Mouse (Mus musculus) adrenal gland, adult 2 months (tissue): ENCODE measurements around the gene Syk. TPM values are rescaled to one million over a fixed set of nuclear protein-coding genes. Genes with fewer than 3 reads are reported as not detected.
A peak's percentile ranks its signal among the peaks of the same experiment; 100 is the strongest.

Experiments used
- DNase-seq: peaks from one replicate; pipeline ENCODE4 v3.0.0; 2021
- polyA plus RNA-seq: library from polyadenylated mRNA; depleted of rRNA; stranded (reverse); fragments of >200 nt; gene quantifications from 2 replicates; pipeline ENCODE4 v1.2.3, GENCODE M21; 2012
- total RNA-seq, 2 experiments: library from RNA; stranded (reverse); gene quantifications; 2 replicates each; pipeline ENCODE4 v1.2.3; 2021

Syk gene
- total and polyA plus RNA-seq, 3 experiments = 1.6 to 5.8 (median 5.1) TPM

- no peak for DNase-seq
These were observed 17.2 kb downstream of the Syk start for GRCm38 (mm10) chr13:52600015-52600643.

- DNase-seq = peak; percentile 40
These were observed 19.8 kb downstream of the Syk start for GRCm38 (mm10) chr13:52602752-52603151.

GRCm38 (mm10) chr13:52603704-52604349 is 20.9 kb downstream of the Syk start:
- DNase-seq = no peak

GRCm38 (mm10) chr13:52605006-52605405 is 22.0 kb downstream of the Syk start:
- no peak for DNase-seq

GRCm38 (mm10) chr13:52605911-52606310 is 22.9 kb downstream of the Syk start:
- no peak for DNase-seq

- DNase-seq = peak; percentile 25
These were observed 23.8 kb downstream of the Syk start for GRCm38 (mm10) chr13:52606656-52607275.

- DNase-seq = no peak
These were observed 25.0 kb downstream of the Syk start for GRCm38 (mm10) chr13:52607964-52608363.

GRCm38 (mm10) chr13:52610463-52610862 is 27.5 kb downstream of the Syk start:
- no peak for DNase-seq

- no peak for DNase-seq
These were observed 30.3 kb downstream of the Syk start for GRCm38 (mm10) chr13:52613266-52613665.

- no peak for DNase-seq
These were observed 32.1 kb downstream of the Syk start for GRCm38 (mm10) chr13:52615085-52615484.

- no peak for DNase-seq
These were observed 34.2 kb downstream of the Syk start for GRCm38 (mm10) chr13:52617096-52617714.

- no peak for DNase-seq
These were observed 35.6 kb downstream of the Syk start for GRCm38 (mm10) chr13:52618592-52618991.

- no peak for DNase-seq
These were observed 36.5 kb downstream of the Syk start for GRCm38 (mm10) chr13:52619482-52619881.

- DNase-seq = peak; percentile 60
These were observed 41.1 kb downstream of the Syk start for GRCm38 (mm10) chr13:52624038-52624437.

- peak; percentile 32 for DNase-seq
These were observed 45.6 kb downstream of the Syk start for GRCm38 (mm10) chr13:52628602-52629001.

GRCm38 (mm10) chr13:52631624-52632023 is 48.7 kb downstream of the Syk start:
- no peak for DNase-seq

GRCm38 (mm10) chr13:52635484-52635883 is 52.5 kb downstream of the Syk start:
- no peak for DNase-seq

GRCm38 (mm10) chr13:52636176-52636748 is 53.3 kb downstream of the Syk start:
- no peak for DNase-seq

- no peak for DNase-seq
These were observed 63.6 kb downstream of the Syk start for GRCm38 (mm10) chr13:52646566-52646965.

GRCm38 (mm10) chr13:52647996-52648712 is 65.2 kb downstream of the Syk start:
- no peak for DNase-seq

GRCm38 (mm10) chr13:52649791-52650418 is 66.9 kb downstream of the Syk start:
- DNase-seq = no peak
